Mouse (Mus musculus): ENCODE measurements around the gene Mgl2.
A peak's percentile ranks its signal among the peaks of the same experiment; 100 is the strongest.
"Not testable (repeated sequence)": the region's sequence is repeated elsewhere in the genome, so short reads cannot be mapped to it uniquely, and the experiment has no call there.

The Mgl2 gene

GRCm38 (mm10) chr11:70129926-70130379 lies at the start of gene Mgl2:
Gene Mgl2 (plus strand): TSS chr11:70130329.
- DNase-seq (ENCODE audit: low spot score in 2 of 2): no peak

GRCm38 (mm10) chr11:70080803-70081590 lies 49.1 kb upstream of the Mgl2 start:
- no peak for DNase-seq (ENCODE audit: low spot score in 2 of 2)

DNA sequence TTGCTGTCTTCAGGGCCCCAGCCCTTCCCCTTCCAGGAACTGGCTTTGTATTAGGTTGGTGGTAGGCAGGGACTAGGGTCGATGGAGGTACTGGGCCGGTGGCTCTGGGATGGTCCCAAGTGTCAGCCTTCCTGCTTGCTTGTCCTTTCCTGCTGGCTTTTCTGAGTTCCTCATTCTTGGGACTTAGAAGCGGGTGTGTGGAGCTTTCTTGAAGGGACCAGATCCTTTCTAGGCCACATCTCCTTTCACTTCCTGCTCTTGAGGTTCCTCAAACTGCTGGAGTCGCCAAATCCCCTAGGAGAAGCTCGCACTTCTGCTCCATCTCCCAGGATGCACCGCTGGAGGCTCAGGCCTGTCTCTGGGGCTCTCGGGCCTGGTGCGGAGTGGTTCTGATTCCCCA lies 45.6 kb upstream of the Mgl2 start:
- no peak for DNase-seq (ENCODE audit: low spot score in 2 of 2)

- no peak for DNase-seq (ENCODE audit: low spot score in 2 of 2)
These were observed 37.9 kb upstream of the Mgl2 start, which contains the start of gene Asgr2 for GRCm38 (mm10) chr11:70091986-70092783. Gene Asgr2 (plus strand): TSS chr11:70092644.

- no peak for DNase-seq (ENCODE audit: low spot score in 2 of 2)
These were observed 32.7 kb upstream of the Mgl2 start for GRCm38 (mm10) chr11:70097396-70097795.

DNA sequence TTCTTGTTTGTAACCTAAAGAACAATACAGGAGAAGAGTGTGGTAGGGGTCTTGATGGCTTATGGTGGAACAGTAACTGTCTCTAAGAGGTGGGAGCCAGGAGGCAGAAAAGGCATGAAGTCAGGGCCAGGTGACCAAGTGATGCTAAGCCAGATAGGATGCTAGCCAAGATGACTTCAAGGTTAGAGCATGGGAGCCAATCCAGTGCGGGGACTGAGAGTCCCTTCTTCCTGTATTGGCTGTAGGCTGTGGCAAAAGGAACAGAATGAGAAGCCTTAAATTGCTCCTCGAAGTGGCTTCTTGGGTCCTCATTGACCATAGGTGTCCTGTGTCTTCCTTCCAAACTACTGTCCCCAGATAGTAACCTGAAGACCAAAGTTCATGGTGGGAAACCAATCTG lies 31.0 kb upstream of the Mgl2 start:
- DNase-seq (ENCODE audit: low spot score in 2 of 2): no peak

DNA sequence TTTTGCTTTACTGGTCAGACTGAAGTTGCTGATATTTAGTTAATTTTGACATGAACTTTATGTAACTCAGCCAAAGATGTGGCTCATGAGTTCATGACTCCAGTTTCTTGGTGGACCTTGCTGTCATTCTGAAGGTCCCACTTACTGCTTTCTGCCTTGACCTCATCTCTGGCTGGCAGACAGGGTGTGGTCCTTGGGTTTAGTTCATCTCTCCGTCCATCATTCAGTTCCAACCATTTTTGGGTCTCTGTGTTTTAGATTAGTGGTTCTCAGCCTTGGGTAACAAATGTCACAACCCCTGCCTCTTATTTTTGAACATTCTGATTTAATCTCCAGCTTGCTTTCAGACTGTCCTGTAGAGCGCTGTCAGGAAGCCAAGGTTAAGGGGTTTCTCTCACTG lies 30.3 kb upstream of the Mgl2 start:
- no peak for DNase-seq (ENCODE audit: low spot score in 2 of 2)

- DNase-seq (ENCODE audit: low spot score in 2 of 2): no peak
These were observed 26.3 kb upstream of the Mgl2 start for GRCm38 (mm10) chr11:70103701-70104315.

DNA sequence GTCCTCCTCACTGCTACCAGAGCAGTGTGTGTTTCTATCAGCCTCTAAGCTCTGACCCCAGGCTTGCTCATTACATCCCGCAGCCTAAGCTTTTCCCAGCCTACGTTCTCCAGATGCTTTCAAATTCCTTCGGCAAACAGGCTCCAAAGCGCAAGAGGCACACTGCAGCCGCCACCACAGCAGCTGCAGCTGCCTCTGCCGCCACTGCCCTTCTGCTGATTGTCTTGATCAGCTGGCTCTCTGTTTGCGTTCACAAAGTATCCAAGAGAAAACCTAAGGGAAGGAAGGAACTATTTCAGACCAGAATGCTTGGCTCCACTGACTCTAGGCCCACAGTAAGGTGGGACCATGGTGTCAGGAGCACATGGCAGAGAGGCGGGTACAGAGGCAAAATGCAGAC lies 23.0 kb upstream of the Mgl2 start:
- DNase-seq (ENCODE audit: low spot score in 2 of 2): no peak

DNA sequence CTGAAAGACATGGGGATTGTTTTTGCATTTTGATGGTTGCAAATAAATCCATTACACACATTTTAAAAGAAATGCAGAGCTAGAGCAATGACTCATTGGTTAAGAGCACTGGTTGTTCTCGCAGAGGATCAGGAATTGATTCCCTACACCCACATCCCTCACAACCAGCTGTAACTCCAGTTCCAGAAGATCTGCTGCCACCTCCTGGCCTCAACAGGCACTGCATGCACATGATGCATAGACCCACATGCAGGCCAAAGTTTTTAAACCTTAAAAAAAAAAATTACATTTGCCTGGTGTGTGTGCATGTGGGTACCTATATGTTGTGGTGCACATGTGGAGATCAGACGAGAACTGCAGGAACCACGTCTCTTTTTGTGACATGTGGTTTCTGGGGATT lies 20.0 kb upstream of the Mgl2 start:
- DNase-seq (ENCODE audit: low spot score in 2 of 2): peak; percentile 40 to 77

GRCm38 (mm10) chr11:70114562-70114961 lies 15.6 kb upstream of the Mgl2 start:
- DNase-seq (ENCODE audit: low spot score in 2 of 2): no peak

- no peak for DNase-seq (ENCODE audit: low spot score in 2 of 2)
These were observed 14.2 kb upstream of the Mgl2 start for GRCm38 (mm10) chr11:70115901-70116300.

DNA sequence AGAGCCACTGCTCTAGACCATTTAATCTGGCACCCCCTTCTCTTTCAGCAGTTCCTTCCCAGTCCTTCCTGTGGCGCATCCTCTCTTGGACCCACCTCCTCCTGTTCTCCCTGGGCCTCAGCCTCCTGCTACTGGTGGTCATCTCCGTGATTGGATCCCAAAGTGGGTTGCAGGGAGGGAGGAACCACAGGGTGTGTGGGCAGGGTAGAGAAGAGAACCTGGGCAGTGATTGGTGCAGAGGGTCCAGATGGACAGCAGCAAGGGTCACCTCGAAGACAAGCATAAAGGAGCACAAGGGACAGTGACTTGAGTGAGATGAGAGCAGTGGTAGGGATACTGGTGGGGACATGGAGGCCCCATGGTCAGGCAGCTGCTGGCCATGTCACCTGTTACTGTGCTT lies 4.9 kb downstream of the Mgl2 start:
- not testable (repeated sequence) for DNase-seq (ENCODE audit: low spot score in 2 of 2)

DNA sequence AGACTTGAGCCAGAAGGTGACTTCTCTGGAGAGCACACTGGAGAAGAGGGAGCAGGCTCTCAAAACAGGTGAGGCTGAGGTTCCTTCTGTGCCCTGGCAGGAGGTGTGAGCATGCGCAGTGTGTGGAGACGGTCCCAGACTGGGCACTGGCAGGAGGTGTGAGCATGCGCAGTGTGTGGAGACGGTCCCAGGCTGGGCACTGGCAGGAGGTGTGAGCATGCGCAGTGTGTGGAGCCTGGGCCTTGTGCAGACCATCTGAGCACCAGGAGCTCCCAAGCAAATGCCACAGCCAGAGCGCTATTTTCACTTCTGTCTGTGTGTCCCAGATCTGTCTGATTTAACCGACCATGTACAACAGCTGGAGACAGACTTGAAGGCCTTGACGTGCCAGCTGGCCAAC lies 5.8 kb downstream of the Mgl2 start:
- DNase-seq (ENCODE audit: low spot score in 2 of 2): not testable (repeated sequence)

DNA sequence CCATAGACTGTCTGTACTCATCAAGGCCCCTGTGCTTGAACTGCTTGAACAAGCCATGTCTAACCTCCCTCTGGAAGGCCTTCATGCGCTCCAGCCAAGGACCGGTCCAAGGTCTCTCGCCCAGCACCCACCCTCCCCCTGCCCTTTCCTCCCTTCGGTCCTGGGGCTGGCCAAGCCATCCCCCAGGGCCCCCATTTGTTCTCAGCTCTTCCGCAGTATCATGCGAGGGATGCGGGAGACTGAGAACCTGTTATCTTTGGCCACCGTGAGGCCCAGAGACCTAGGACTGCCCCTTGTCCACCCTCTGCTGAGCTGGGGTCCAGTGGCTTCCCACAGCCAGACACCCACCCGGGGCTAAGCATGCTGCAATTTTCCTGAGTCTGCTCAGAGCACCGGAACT lies 9.0 kb downstream of the Mgl2 start:
- DNase-seq (ENCODE audit: low spot score in 2 of 2): peak in 1 of 2 experiments; percentile 53

DNA sequence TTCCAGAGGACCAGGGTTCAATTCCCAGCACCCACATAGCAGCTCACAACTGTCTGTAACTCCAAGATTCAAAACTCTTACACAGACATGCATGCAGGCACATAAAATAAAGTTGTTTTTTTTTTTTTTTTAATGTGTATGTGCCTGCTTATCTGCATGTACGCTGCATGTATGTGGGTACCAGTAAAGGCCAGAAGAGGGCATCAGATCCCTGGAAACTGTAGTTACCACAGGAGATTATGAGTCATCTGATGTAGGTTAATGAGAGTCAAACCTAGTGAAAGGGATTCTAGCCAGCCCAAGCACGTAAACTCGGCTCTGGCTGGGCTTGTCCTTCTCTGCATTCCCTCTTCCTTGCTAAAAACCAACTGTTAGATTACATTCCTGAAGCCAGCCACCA lies 20.9 kb downstream of the Mgl2 start:
- no peak for DNase-seq (ENCODE audit: low spot score in 2 of 2)

DNA sequence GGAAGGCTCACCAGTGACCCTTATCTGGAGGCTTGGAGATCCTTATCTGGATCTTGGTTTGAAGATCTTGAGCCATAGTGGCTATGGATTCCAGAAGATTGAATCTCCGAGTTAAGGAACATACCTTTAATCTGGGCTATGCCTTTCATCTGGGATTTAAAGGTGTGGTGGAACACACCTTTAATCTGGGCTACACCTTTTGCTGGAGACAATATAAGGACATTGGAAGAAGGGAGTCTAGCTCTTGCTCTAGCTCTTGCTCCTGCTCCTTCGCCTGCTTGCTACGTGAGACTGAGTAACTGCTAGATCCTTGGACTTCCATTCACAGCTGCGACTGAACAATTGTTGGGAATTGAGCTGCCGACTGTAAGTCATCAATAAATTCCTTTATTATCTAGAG lies 25.8 kb downstream of the Mgl2 start, which contains the start of gene Clec10a:
TSS of gene Clec10a (plus strand) at position 301 of the 400 bp plus-strand sequence.
- DNase-seq (ENCODE audit: low spot score in 2 of 2): not testable (repeated sequence)

DNA sequence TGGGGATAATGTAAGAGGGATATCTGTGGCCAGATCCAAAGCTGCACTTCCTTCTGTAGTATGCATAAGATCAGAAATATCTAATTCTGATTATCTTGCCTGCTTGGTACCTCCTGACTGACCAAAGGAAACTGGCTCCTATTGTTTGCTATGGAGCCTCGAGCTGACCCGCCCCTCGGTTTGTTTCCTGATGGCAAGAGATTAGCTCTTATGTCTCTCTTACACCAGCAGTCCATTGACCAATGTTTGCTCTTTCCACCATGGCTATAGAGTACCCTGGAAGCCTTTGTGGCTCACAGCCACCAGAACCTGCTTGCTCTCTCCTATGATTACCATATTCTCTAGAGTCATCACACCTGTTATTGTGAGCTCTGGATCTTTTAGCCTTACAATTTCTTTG lies 32.2 kb downstream of the Mgl2 start:
- no peak for DNase-seq (ENCODE audit: low spot score in 2 of 2)

DNA sequence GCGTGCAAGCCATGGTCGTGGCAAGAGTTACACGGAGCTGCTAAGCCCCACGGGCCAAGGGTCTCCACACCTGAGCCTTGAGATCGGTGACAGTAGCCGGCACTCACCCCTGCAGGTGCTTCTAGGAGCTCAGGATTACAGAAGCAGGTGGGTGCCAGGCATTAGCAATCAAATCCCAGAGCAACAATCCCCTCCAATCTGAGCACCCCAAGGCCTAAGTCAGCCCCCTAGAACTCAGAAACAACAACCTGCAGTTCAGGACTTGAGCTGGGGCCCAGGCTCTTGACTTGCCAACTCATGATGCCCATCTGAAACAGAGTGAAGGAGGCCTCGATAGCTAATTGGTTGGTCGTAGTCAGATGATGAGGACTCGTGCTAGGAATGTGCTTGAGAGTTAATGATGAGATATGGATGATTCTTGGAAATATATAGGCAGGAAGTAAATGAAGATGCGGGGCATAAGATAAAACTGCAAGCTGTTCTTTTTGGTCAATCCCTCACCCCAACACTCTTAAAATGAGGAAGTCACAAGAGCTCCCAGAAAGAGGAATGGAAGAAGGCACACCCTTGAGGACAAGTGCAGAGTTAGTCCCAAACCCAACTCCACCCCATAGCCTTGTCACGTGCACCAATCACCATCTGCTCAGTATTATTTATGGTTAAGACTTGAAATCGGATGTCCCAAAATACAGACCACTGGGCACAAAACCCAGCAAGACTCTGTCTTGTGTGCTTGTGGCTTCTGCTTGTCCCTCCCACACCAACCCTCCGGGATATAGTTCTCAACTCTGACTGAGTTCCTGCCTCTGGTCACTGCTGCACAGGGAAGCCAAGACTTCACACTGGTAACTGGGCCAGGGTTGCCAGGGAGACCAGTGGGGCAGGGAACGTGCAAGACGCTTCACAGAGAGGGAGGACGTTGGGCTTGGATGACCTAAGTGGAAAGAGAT lies 36.1 kb downstream of the Mgl2 start:
- DNase-seq (ENCODE audit: low spot score in 2 of 2): peak in 1 of 2 experiments; percentile 50

DNA sequence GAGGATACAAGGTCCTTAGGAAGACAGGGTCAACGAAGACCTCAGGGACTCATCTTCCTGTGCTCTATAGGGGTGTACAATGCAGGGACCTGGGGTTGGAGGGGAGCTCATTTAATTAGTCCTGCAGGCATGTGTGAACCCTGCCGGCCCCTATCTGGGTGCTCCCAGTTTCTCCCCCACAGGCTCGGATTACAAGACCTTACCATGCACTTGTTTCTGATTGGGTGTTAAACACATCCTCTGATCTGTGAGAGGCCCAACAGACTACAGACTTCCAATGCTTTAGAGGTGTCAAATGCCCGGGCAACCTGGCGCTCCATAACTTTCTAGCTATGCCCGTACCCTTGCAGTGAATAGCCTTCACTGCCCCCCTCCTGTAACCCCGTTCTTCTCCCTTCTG lies 38.0 kb downstream of the Mgl2 start:
- DNase-seq (ENCODE audit: low spot score in 2 of 2): no peak

- DNase-seq (ENCODE audit: low spot score in 2 of 2): not testable (repeated sequence)
These were observed 39.3 kb downstream of the Mgl2 start for GRCm38 (mm10) chr11:70169471-70169870.

Measured in spleen, postnatal 4 days (tissue).